Mouse (Mus musculus): Measurements from ENCODE around the gene Dnajc5.

- TF ChIP-seq CTCF (IDR thresholded peaks at IDR 0.05; ENCODE audit: low read depth) (no peak), EP300 (IDR thresholded peaks at IDR 0.05; ENCODE audit: low read depth) (no peak)
These were observed 50.1 kb downstream of the Dnajc5 start for GRCm38 (mm10) chr2:181570375-181570774.

Data from heart, postnatal 0 days (tissue).